In the genomic region with DNA sequence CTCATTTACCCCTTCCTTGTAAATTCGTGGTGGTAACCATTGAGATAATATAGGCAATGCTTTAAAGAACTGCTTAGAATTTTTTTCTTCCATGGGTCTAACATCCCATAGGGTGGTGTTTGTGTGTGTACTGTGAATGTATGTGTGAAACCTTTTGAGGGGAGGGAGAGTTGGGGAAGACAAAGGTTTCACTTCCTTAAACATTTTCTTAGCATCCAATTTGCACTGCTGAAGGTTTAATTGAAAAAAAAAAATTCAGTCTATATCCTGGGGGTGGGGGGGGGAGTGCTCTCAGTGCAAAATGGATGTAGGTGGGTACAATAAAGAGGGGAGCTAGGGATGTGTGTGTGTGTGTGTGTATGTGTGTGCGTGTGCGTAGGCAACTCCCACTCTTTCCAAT, we compare ENCODE assay signal across 9 mouse cellular contexts. TPM values are rescaled to one million over a fixed set of nuclear protein-coding genes. Genes with fewer than 3 reads are reported as not detected.
DNase-seq lines count a peak whose midpoint lies in the region; ATAC-seq and TF ChIP-seq lines count a peak whose summit lies in the region.
"Had no signal": no experiment of that assay in that cellular context is flagged by ENCODE, and none has a peak within 500 bp of the region (broad histone marks: within the 10 kb centered on the region; RNA-seq: fewer than 3 reads in every experiment).

No protein-coding gene starts in this region.

- H3K27me3 ChIP-seq in embryonic facial prominence, embryonic 15.5 days: no peaks in the 10 kb centered on the region
- no peaks in the 10 kb centered on the region for H3K27me3 ChIP-seq in intestine, postnatal 0 days (replicated peaks; ENCODE audit: control insufficient read depth, insufficient read depth, low read length)
- H3K27me3 ChIP-seq in neural tube, embryonic 14.5 days (ENCODE audit: control insufficient read depth, insufficient read depth, low read length): no peaks in the 10 kb centered on the region

- no peak for TF ChIP-seq CTCF in left cerebral cortex, adult 2 months (IDR thresholded peaks at IDR 0.05)
- TF ChIP-seq CTCF in intestine, postnatal 0 days (IDR thresholded peaks at IDR 0.05; ENCODE audit: low read depth): no peak

- peak overlapping the region; percentile 98 for H3K4me3 ChIP-seq in left cerebral cortex, adult 2 months
- peak overlapping the region; percentile 97 for H3K4me3 ChIP-seq in embryonic facial prominence, embryonic 15.5 days (replicated peaks)
- H3K4me3 ChIP-seq in intestine, postnatal 0 days (ENCODE audit: low read depth, low read length): peak overlapping the region; percentile 98
- peak overlapping the region; percentile 79 for H3K4me3 ChIP-seq in neural tube, embryonic 14.5 days (ENCODE audit: low read depth, low read length)

- H3K4me1 ChIP-seq in embryonic facial prominence, embryonic 15.5 days: peaks cover 58% of the 10 kb centered on the region
- H3K4me1 ChIP-seq in intestine, postnatal 0 days (replicated peaks; ENCODE audit: control insufficient read depth, insufficient read depth, low read length): peaks cover 11% of the 10 kb centered on the region
- H3K4me1 ChIP-seq in neural tube, embryonic 14.5 days (ENCODE audit: control insufficient read depth, insufficient read depth, low read length): peaks cover 41% of the 10 kb centered on the region

- intact Hi-C loops in left cerebral cortex, adult 2 months (cut with DNase I): no loop called here
- intact Hi-C loops in left cerebral cortex, postnatal 14 days (cut with DNase I): loop anchor here (2.0 kb wide), 1 partner anchor 17 kb away; no protein-coding TSS in a partner anchor

- ATAC-seq in embryonic facial prominence, embryonic 15.5 days (ENCODE audit: insufficient number of reproducible peaks, low FRiP score, low TSS enrichment, low read depth): no peak
- no peak for ATAC-seq in intestine, postnatal 0 days
- ATAC-seq in neural tube, embryonic 14.5 days (ENCODE audit: low read depth): no peak

- H3K4me2 ChIP-seq in embryonic facial prominence, embryonic 15.5 days (replicated peaks): peak overlapping the region; percentile 83
- peak overlapping the region; percentile 84 for H3K4me2 ChIP-seq in intestine, postnatal 0 days (replicated peaks; ENCODE audit: low read depth)
- peak overlapping the region; percentile 92 for H3K4me2 ChIP-seq in neural tube, embryonic 14.5 days (ENCODE audit: low read depth, low read length)

- DNase-seq in left cerebral cortex, adult 2 months (ENCODE audit: extremely low spot score in 1 of 2, low spot score in 2 of 2): no peak
- no peak for DNase-seq in left cerebral cortex, postnatal 14 days (ENCODE audit: low spot score in 2 of 2)
- no peak for DNase-seq in retina, postnatal 1 day
- no peak for DNase-seq in cerebellum, postnatal 25 days
- DNase-seq in embryo, embryonic 10.5 days (ENCODE audit: low spot score): no peak

- 0 out of 2 replicates have a peak overlapping the region, but pooled peaks have one; percentile 99 for H3K9ac ChIP-seq in embryonic facial prominence, embryonic 15.5 days
- peak overlapping the region; percentile 81; the same call in 1 of the 2 replicates for H3K9ac ChIP-seq in intestine, postnatal 0 days (ENCODE audit: low read depth, low read length)
- H3K9ac ChIP-seq in neural tube, embryonic 14.5 days (replicated peaks; ENCODE audit: low read depth, low read length): peak overlapping the region; percentile 93; the same call in 1 of the 2 replicates

- no peaks in the 10 kb centered on the region for H3K36me3 ChIP-seq in embryonic facial prominence, embryonic 15.5 days
- no peaks in the 10 kb centered on the region for H3K36me3 ChIP-seq in intestine, postnatal 0 days (ENCODE audit: control insufficient read depth, insufficient read depth)
- no peaks in the 10 kb centered on the region for H3K36me3 ChIP-seq in neural tube, embryonic 14.5 days (ENCODE audit: control insufficient read depth, insufficient read depth, low read length)

- no peaks in the 10 kb centered on the region for H3K9me3 ChIP-seq in embryonic facial prominence, embryonic 15.5 days (replicated peaks)
- H3K9me3 ChIP-seq in intestine, postnatal 0 days (ENCODE audit: control insufficient read depth): no peaks in the 10 kb centered on the region
- H3K9me3 ChIP-seq in neural tube, embryonic 14.5 days (ENCODE audit: control insufficient read depth, low read length): no peaks in the 10 kb centered on the region

- H3K27ac ChIP-seq in left cerebral cortex, adult 2 months: peak overlapping the region; percentile 96
- H3K27ac ChIP-seq in embryonic facial prominence, embryonic 15.5 days (replicated peaks): peak overlapping the region; percentile 96
- H3K27ac ChIP-seq in intestine, postnatal 0 days (ENCODE audit: low read depth, low read length): no peak overlapping the region
- H3K27ac ChIP-seq in neural tube, embryonic 14.5 days (ENCODE audit: low read depth, low read length): peak overlapping the region; percentile 94

- 8% methylated on average over 3 of the region's 3 CpGs for WGBS in embryonic facial prominence, embryonic 15.5 days
- WGBS in intestine, postnatal 0 days: 15% methylated on average over 3 of the region's 3 CpGs
- WGBS in neural tube, embryonic 14.5 days: 9% methylated on average over 3 of the region's 3 CpGs

RNA-seq across cellular contexts. Expression of a gene that starts 0.5 kb away (rescaled TPM):
- total RNA-seq in left cerebral cortex, adult 2 months (2021): 10 to 100 TPM; 58.6 to 63.4 TPM
- 10 to 100 TPM; 76.2 to 84.8 TPM for total RNA-seq in left cerebral cortex, postnatal 14 days (2021)
- polyA plus RNA-seq in embryonic facial prominence, embryonic 15.5 days (2015; fragmentation: Nextera tagmentation; extraction: Ambion mirVana): 21.2 and 21.8 TPM in 2 replicates
- 4.8 and 4.9 TPM in 2 replicates for polyA plus RNA-seq in intestine, postnatal 0 days (2015; fragmentation: Nextera tagmentation; extraction: Ambion mirVana)
- polyA plus RNA-seq in neural tube, embryonic 14.5 days (2014; fragmentation: Nextera tagmentation; extraction: Ambion mirVana): 11.5 and 12.3 TPM in 2 replicates

RNA-seq across cellular contexts. Expression of a gene that starts 27.3 kb away (rescaled TPM):
- total RNA-seq in left cerebral cortex, adult 2 months (2021): not detected
- total RNA-seq in left cerebral cortex, postnatal 14 days (2021): not detected
- polyA plus RNA-seq in embryonic facial prominence, embryonic 15.5 days (2015; fragmentation: Nextera tagmentation; extraction: Ambion mirVana): 2.1 and 3.3 TPM in 2 replicates
- polyA plus RNA-seq in intestine, postnatal 0 days (2015; fragmentation: Nextera tagmentation; extraction: Ambion mirVana): not detected in 2 replicates
- not detected in 2 replicates for polyA plus RNA-seq in neural tube, embryonic 14.5 days (2014; fragmentation: Nextera tagmentation; extraction: Ambion mirVana)
- polyA plus RNA-seq: activated CD4-positive, CD25-positive, alpha-beta regulatory T cell, adult 4 months had no signal

RNA-seq across cellular contexts. Expression of a gene that starts 41.2 kb away (rescaled TPM):
- not detected for total RNA-seq in left cerebral cortex, adult 2 months (2021)
- total RNA-seq in left cerebral cortex, postnatal 14 days (2021): not detected
- not detected in 2 replicates for polyA plus RNA-seq in embryonic facial prominence, embryonic 15.5 days (2015; fragmentation: Nextera tagmentation; extraction: Ambion mirVana)
- polyA plus RNA-seq in intestine, postnatal 0 days (2015; fragmentation: Nextera tagmentation; extraction: Ambion mirVana): not detected in 2 replicates
- polyA plus RNA-seq in neural tube, embryonic 14.5 days (2014; fragmentation: Nextera tagmentation; extraction: Ambion mirVana): not detected in 2 replicates
